Mouse (Mus musculus) forebrain, embryonic 12.5 days (tissue): ENCODE measurements around the gene Spib. TPM values are rescaled to one million over a fixed set of nuclear protein-coding genes. Genes with fewer than 3 reads are reported as not detected.

Experiments used
- ATAC-seq: fragments of 200-750 bp; cut with Nextera tagmentation; 2 replicates; pipeline ENCODE4 v1.8.0; 2017; ENCODE audit warnings: moderate TSS enrichment; ENCODE audit not compliant: low FRiP score
- H3K27ac ChIP-seq: fragments of 300-500 bp; sonication (generic); 2 replicates; pipeline ENCODE4 v1.5.1; 2016; ENCODE audit warnings: mild to moderate bottlenecking
- H3K27me3 ChIP-seq: fragments of 300-500 bp; sonication (generic); 2 replicates; pipeline ENCODE4 v1.6.1; 2016; ENCODE audit warnings: mild to moderate bottlenecking
- H3K36me3 ChIP-seq: fragments of 300-500 bp; sonication (generic); replicated peaks from 2 replicates; pipeline ENCODE4 v1.6.1; 2016; ENCODE audit warnings: mild to moderate bottlenecking
- H3K4me1 ChIP-seq: fragments of 300-500 bp; sonication (generic); 2 replicates; pipeline ENCODE4 v1.6.1; 2016
- H3K4me2 ChIP-seq: fragments of 300-500 bp; sonication (generic); 2 replicates; pipeline ENCODE4 v1.6.1; 2016; ENCODE audit warnings: mild to moderate bottlenecking, moderate library complexity
- H3K4me3 ChIP-seq: fragments of 300-500 bp; sonication (generic); replicated peaks from 2 replicates; pipeline ENCODE4 v1.5.1; 2016; ENCODE audit warnings: mild to moderate bottlenecking
- H3K9ac ChIP-seq: fragments of 300-500 bp; sonication (generic); 2 replicates; pipeline ENCODE4 v1.6.1; 2016; ENCODE audit warnings: mild to moderate bottlenecking
- H3K9me3 ChIP-seq: fragments of 300-500 bp; sonication (generic); 2 replicates; pipeline ENCODE4 v1.6.1; 2016
- WGBS: fragments of 180-500 bp; shearing (Covaris S2); methylation state at CpG from one replicate; pipeline ENCODE4 v1.1.7; 2016; 5-methylcytosine and 5-hydroxymethylcytosine counted together
- polyA plus RNA-seq: library from polyadenylated mRNA; unstranded; fragments of >200 nt; fragmentation: Nextera tagmentation; extraction: Ambion mirVana; gene quantifications from 2 replicates; pipeline ENCODE4 v1.2.1, GENCODE M21; 2016

Spib gene
- polyA plus RNA-seq, 1 experiment from 2014 or later = not detected

DNA sequence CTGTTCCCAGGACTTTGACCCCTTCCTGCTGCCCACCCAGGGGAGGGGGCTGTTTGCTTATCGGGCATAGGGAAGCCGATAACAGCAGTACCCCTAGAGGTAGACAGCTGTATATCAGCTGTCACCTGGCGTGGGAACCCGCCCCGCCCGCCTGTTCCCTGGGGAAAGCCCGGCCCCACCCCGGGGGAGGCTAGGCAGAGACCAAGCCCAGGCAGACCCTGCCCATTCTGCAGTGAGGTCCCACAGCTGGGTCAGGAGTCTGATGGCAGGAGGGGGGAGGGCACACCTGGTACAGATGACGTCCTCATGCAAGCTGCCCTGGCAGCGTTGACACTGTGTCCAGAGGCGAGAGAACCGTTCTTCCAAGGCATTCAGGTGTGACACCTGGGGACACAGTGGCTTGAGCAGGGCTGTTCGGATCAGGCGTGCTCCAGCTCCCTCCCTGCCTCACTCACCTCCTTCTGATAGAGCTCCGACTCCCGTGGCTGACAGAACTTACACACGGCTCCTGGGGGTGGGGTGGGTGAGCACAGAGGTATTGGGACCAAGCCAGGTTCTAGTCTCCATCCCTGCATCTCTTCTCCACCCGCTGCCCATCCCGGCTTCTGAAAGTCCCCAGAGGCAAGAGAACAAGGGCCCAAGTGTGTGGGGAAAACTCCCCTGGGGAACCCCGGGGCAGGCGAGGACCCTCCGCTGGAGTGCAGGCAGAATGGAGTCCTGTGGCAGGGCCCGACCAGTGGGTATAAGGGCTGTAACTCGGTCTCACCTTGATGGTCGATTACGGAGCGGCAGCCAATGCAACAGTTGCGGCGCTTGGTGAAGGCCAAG, 1.3 kb upstream of the Spib start:
- H3K4me3 ChIP-seq = no peak overlapping the region
- ATAC-seq = no peak
- H3K9me3 ChIP-seq = no peaks in the 10 kb centered on the region
- H3K4me1 ChIP-seq = peaks cover under 1% of the 10 kb centered on the region; the same call in 1 of the 2 replicates
- 89% methylated on average over 29 of the region's 29 CpGs for WGBS
- H3K27me3 ChIP-seq = peaks cover 20% of the 10 kb centered on the region
- H3K36me3 ChIP-seq = peaks cover 59% of the 10 kb centered on the region
- no peak overlapping the region for H3K27ac ChIP-seq
- no peak overlapping the region for H3K9ac ChIP-seq
- H3K4me2 ChIP-seq = no peak overlapping the region

- Histone ChIP-seq H3K27me3 (peaks cover 37% of the 10 kb centered on the region), H3K4me2 (no peak overlapping the region), H3K9me3 (no peaks in the 10 kb centered on the region), H3K4me1 (peaks cover 9% of the 10 kb centered on the region; the same call in 1 of the 2 replicates), H3K27ac (no peak overlapping the region), H3K4me3 (no peak overlapping the region), H3K36me3 (peaks cover 40% of the 10 kb centered on the region), H3K9ac (no peak overlapping the region)
- WGBS = 59% methylated on average over 5 of the region's 5 CpGs
- ATAC-seq = no peak
These were observed 664 bp downstream of the Spib start for GRCm38 (mm10) chr7:44531207-44531606.

DNA sequence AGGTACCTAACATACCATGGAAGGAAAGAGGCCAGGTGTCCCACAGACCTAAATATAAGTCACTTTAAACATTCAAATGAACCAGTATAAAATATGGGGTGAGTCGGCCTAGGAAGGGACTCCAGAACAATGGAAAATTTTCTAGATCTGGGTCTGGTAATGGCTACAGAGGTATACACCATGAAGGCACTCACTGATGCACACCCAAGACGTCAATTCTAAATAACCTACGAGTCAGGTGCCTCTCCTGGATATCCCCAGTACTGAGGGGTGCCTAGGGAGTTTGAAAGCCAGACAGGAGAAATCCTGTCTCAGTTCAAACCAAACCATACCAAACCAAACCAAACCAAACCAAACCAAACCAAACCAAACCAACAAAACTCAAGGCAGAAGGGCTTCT, 1.4 kb downstream of the Spib start:
- 80% methylated on average over 3 of the region's 3 CpGs for WGBS
- H3K9me3 ChIP-seq = no peaks in the 10 kb centered on the region
- no peak overlapping the region for H3K9ac ChIP-seq
- peaks cover 9% of the 10 kb centered on the region; the same call in 1 of the 2 replicates for H3K4me1 ChIP-seq
- no peak overlapping the region for H3K4me3 ChIP-seq
- peaks cover 42% of the 10 kb centered on the region for H3K27me3 ChIP-seq
- no peak overlapping the region for H3K4me2 ChIP-seq
- no peak for ATAC-seq
- H3K36me3 ChIP-seq = peaks cover 34% of the 10 kb centered on the region
- H3K27ac ChIP-seq = no peak overlapping the region

DNA sequence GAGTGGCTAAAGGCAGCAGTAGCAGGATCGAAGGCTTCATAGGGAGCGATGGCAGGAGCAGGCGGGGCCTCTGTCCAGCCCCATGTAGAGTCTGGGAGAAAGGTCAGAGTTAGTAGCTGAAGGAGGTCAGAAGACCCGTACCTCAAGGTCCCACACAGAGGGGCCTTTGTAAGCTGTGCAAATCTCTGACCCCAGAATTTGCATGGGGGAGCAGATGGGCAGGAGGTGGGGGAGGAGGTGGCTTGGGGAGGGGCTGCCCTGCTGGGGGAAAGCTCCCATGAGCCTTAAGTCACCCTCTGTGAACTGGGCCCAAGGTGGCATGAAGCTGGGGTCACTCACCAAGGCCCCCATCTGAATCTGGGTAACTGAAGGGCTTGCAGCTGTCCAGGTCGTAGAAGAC, 2.4 kb downstream of the Spib start:
- Histone ChIP-seq H3K27ac (no peak overlapping the region), H3K27me3 (peaks cover 52% of the 10 kb centered on the region), H3K36me3 (peaks cover 24% of the 10 kb centered on the region), H3K9me3 (no peaks in the 10 kb centered on the region), H3K4me2 (no peak overlapping the region), H3K9ac (no peak overlapping the region), H3K4me1 (peaks cover 18% of the 10 kb centered on the region), H3K4me3 (no peak overlapping the region)
- 62% methylated on average over 5 of the region's 5 CpGs for WGBS
- ATAC-seq = no peak

DNA sequence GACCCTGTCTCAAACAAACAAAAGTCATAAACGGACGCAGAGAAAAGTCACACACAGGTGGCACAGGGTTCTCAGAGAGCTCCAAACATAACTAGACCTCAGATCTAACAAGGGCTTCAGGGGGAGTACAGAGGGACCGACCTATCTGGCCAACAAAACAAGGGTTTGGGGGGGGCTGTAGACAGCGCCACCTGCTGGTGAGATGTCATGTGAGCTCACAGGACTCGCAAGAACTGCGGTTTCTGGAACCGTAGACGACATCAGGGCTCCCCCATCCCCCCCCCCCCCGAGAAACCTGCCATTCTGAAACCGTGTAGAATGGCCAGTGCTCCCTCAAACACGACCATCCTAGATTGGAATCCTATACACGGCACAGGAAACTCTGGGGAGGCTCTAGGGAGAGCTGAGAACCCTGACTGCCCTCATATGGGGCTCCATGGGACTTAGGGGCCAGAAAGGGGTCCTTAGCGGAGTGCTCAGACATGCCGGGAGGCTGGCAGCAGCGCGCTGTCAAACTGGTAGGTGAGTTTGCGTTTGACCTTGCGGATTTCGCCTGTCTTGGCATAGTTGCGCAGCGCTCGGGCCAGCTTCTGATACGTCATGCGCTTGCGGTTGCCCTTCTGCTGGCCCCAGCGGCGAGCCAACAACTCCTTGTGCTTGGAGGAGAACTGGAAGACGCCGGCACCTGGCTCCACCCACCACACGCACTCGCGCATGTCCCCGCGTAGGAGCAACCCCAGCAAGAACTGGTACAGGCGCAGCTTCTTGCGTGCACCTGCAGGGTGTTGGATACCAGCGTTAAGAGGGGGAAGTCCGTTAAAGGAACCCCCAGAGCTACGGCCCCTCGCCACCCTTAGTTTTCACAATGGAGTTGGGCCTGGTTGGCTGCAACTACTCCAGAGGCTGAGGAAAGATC, 4.1 kb downstream of the Spib start:
- peaks cover 19% of the 10 kb centered on the region for H3K4me1 ChIP-seq
- peak overlapping the region; percentile 32 for H3K4me3 ChIP-seq
- no peak overlapping the region for H3K27ac ChIP-seq
- H3K27me3 ChIP-seq = peaks cover 70% of the 10 kb centered on the region
- ATAC-seq = no peak
- H3K4me2 ChIP-seq = peak overlapping the region; percentile 60
- H3K9me3 ChIP-seq = no peaks in the 10 kb centered on the region
- WGBS = 7% methylated on average over 40 of the region's 40 CpGs
- peak overlapping the region; percentile 25 for H3K9ac ChIP-seq
- peaks cover 6% of the 10 kb centered on the region; the same call in 1 of the 2 replicates for H3K36me3 ChIP-seq

- Histone ChIP-seq H3K4me3 (no peak overlapping the region), H3K9me3 (no peaks in the 10 kb centered on the region), H3K27me3 (peaks cover 82% of the 10 kb centered on the region), H3K4me1 (peaks cover 22% of the 10 kb centered on the region), H3K4me2 (no peak overlapping the region), H3K36me3 (no peaks in the 10 kb centered on the region), H3K27ac (no peak overlapping the region), H3K9ac (no peak overlapping the region)
- 87% methylated on average over 14 of the region's 14 CpGs for WGBS
- ATAC-seq = no peak
These were observed 5.3 kb downstream of the Spib start for GRCm38 (mm10) chr7:44526414-44527154.

GRCm38 (mm10) chr7:44525126-44525832, 6.6 kb downstream of the Spib start:
- no peak overlapping the region for H3K9ac ChIP-seq
- peaks cover 25% of the 10 kb centered on the region for H3K4me1 ChIP-seq
- no peak overlapping the region for H3K27ac ChIP-seq
- H3K9me3 ChIP-seq = no peaks in the 10 kb centered on the region
- H3K4me3 ChIP-seq = no peak overlapping the region
- WGBS = 17% methylated on average over 22 of the region's 22 CpGs
- H3K27me3 ChIP-seq = peaks cover 93% of the 10 kb centered on the region
- no peak for ATAC-seq
- no peak overlapping the region; the same call in 1 of the 2 replicates for H3K4me2 ChIP-seq
- no peaks in the 10 kb centered on the region for H3K36me3 ChIP-seq

DNA sequence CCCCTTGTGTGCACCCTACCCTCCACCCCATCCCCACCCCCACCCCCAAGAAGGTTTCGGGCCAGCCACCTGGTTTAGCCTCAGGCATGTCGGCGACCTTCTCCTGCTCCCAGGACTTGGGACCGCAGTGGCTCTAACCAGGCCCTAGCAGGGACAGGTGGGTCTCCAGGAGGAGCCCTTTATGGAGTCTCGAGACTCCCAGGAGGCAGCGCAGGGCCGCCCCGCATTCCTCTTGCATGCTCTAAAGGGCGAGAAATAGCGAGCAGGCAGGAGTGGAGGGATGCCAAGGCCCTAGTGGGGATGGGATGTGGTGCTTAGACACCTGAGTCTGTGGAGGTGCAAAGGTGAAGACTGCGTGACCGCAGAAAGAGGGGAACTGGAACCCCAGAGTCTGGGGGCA, 7.4 kb downstream of the Spib start, which contains the start of gene Mybpc2:
Gene Mybpc2, minus strand, starts transcription at position 155 of the 400 bp plus-strand sequence.
- 41% methylated on average over 12 of the region's 12 CpGs for WGBS
- no peak within 1 kb of the TSS for H3K4me3 ChIP-seq
- no peak within 1 kb of the TSS for H3K9ac ChIP-seq
- H3K4me1 ChIP-seq = peaks cover 25% of the 10 kb centered on the region
- H3K4me2 ChIP-seq = no peak within 1 kb of the TSS; the same call in 1 of the 2 replicates
- no peak for ATAC-seq
- peaks cover 86% of the 10 kb centered on the region for H3K27me3 ChIP-seq
- no peak within 1 kb of the TSS for H3K27ac ChIP-seq
- no peaks in the 10 kb centered on the region for H3K36me3 ChIP-seq
- peaks cover 1% of the 10 kb centered on the region; the same call in 1 of the 2 replicates for H3K9me3 ChIP-seq

DNA sequence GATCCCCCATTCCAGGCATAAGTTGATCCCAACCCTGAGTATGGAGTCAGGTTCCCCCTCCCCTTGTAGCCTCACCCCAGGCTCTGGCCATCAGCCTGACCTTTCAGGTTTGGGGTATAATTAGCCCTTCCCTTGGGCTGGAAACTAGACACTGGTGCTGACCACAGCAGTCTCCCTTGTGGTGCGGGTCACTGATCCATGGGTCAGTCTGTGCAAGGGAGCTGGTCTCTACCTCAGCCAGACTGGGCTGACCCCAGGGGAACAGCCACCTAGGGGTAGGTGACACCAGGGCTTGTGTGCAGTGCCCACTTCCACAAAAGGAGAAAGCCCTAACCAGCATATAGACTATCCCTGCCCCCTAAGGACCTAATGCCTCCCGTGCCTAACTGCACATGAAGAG, 8.8 kb downstream of the Spib start:
- no peak overlapping the region for H3K4me2 ChIP-seq
- peaks cover 75% of the 10 kb centered on the region for H3K27me3 ChIP-seq
- H3K4me3 ChIP-seq = no peak overlapping the region
- H3K4me1 ChIP-seq = peaks cover 23% of the 10 kb centered on the region
- H3K27ac ChIP-seq = no peak overlapping the region
- no peaks in the 10 kb centered on the region for H3K36me3 ChIP-seq
- no peak for ATAC-seq
- no peak overlapping the region for H3K9ac ChIP-seq
- 80% methylated on average over 2 of the region's 2 CpGs for WGBS
- peaks cover 3% of the 10 kb centered on the region; the same call in 1 of the 2 replicates for H3K9me3 ChIP-seq

DNA sequence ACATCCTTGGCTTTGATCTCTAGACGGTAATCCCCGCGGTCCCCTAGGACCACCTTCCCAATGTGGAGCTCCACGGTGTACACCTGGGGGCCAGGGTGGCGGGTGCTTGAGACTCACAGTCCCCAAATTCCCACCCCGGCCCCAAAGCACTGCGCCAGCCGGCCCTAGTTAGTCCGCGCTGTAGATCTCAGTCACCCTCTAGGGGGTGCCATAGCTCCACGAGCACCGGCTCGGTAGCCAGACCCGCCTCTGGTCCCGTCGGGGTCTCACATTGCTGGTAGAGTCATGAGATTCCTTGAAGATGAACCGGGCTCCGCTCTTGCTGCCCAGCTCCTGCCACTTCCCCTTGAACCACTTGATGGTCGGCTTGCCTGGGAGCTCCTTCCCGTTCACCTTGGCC, 10.2 kb downstream of the Spib start:
- Histone ChIP-seq H3K9me3 (peaks cover 3% of the 10 kb centered on the region; the same call in 1 of the 2 replicates), H3K4me3 (no peak overlapping the region), H3K4me2 (peak overlapping the region; percentile 44), H3K4me1 (peaks cover 16% of the 10 kb centered on the region), H3K36me3 (no peaks in the 10 kb centered on the region), H3K27me3 (peaks cover 68% of the 10 kb centered on the region), H3K9ac (peak overlapping the region; percentile 33; the same call in 1 of the 2 replicates), H3K27ac (no peak overlapping the region)
- peak; percentile 68; the same call in 1 of the 2 replicates for ATAC-seq
- 3% methylated on average over 20 of the region's 20 CpGs for WGBS

DNA sequence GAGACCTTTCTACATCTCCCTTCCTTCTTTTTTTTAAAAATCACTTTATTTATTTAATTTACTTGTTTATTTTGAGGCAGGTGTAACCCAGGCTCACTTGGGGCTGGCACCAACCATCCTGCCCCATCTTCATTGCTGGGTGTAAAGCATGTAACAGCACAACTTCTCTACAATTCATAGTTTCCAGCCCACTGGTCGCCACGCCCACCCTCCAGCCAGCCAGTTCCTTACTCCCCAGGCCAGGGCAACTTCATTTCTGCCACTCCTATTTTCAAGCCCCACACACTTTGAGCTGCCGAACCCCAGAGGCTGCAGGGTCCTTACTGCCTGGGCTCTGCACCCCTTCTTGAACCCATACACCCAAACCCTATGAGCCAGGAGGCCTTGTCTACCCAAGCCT, 10.9 kb downstream of the Spib start:
- Histone ChIP-seq H3K27me3 (peaks cover 68% of the 10 kb centered on the region), H3K4me3 (no peak overlapping the region)
- WGBS = 67% methylated on average over 3 of the region's 3 CpGs

More for the DNA sequence above, 10.9 kb downstream of the Spib start:
- Histone ChIP-seq H3K36me3 (no peaks in the 10 kb centered on the region), H3K27ac (no peak overlapping the region), H3K9ac (no peak overlapping the region), H3K4me1 (peaks cover 16% of the 10 kb centered on the region), H3K4me2 (no peak overlapping the region), H3K9me3 (peaks cover 3% of the 10 kb centered on the region; the same call in 1 of the 2 replicates)
- ATAC-seq = no peak
